Comparison of ENCODE assay signal across 1 mouse cellular context in the genomic region with DNA sequence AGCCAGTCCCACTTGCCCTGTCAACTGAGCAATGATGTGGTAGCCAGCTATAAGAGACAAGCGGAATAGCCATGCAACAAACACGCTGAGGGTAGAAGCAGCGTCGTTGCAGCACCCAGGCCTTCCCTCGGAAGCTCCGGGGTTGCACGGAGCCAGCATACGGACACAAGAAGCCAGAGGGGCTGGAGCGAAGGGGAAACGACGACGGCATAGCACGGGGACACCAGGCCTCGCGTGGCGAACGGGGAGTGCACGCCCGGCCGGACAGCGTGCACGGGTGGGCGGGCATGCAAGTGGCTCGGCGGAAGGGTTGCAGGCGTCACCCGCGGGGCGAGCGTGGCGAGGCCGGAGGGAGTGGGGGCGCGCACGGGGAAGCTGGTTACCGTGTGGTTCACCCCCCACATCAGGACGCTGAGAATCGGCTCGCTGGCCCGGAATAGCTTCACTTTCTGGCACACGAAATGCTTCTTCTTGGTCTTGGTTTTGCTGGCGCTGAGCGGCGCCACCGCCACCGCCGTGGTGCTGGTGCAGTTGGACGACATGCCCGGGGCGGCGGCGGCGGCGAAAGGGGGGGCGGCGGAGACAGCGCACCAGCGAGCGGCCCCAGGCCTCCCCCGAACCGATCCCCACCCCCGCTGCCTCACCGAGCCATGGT.
TF ChIP-seq lines count a peak whose summit lies in the region.

A gene (minus strand): TSS at position 642 of the 655 bp plus-strand sequence.

TF ChIP-seq in MEL, 35 proteins besides CTCF, POLR2A, EP300 and RAD21 (continued from another document):
- TF ChIP-seq ZMIZ1 (IDR thresholded peaks at IDR 0.05; ENCODE audit: low read depth, low read length) (no peak; the same call in 1 of the 2 replicates), POLR2AphosphoS5 (IDR thresholded peaks at IDR 0.05; ENCODE audit: borderline replicate concordance, low read depth, low read length) (no peak), NRF1 (IDR thresholded peaks at IDR 0.05; ENCODE audit: insufficient read depth, low read depth, low read length, poor library complexity, severe bottlenecking) (no peak), MYC (IDR thresholded peaks at IDR 0.05; ENCODE audit: low read depth, low read length) (peak; percentile 81; the same call in 1 of the 2 replicates), SMC3 (IDR thresholded peaks at IDR 0.05; ENCODE audit: low read depth, low read length) (no peak), MEF2A (IDR thresholded peaks at IDR 0.05; ENCODE audit: extremely low read depth, insufficient replicate concordance, low read depth, low read length, poor library complexity, severe bottlenecking) (no peak), RCOR1 (IDR thresholded peaks at IDR 0.05; ENCODE audit: low read depth, low read length) (no peak), ELF1 (IDR thresholded peaks at IDR 0.05; ENCODE audit: low read depth, low read length) (no peak), TBP (IDR thresholded peaks at IDR 0.05; ENCODE audit: low read depth, low read length) (no peak), USF2 (IDR thresholded peaks at IDR 0.05; ENCODE audit: borderline replicate concordance in 1 of 2, insufficient read depth in 1 of 2, low read depth in 1 of 2, low read length in 2 of 2) (no peak), TAL1 (IDR thresholded peaks at IDR 0.05; ENCODE audit: low read length) (no peak), MAX (IDR thresholded peaks at IDR 0.05; ENCODE audit: low read length) (peak; percentile 30; the same call in 1 of the 2 replicates), JUND (IDR thresholded peaks at IDR 0.05; ENCODE audit: low read depth, low read length) (no peak), BHLHE40 (IDR thresholded peaks at IDR 0.05; ENCODE audit: borderline replicate concordance, low read depth, low read length) (no peak), UBTF (IDR thresholded peaks at IDR 0.05; ENCODE audit: borderline replicate concordance, insufficient read depth, low read depth, low read length) (peak; percentile 89; the same call in 1 of the 2 replicates), MAFK (IDR thresholded peaks at IDR 0.05; ENCODE audit: borderline replicate concordance, low read depth, low read length) (no peak), CHD1 (IDR thresholded peaks at IDR 0.05; ENCODE audit: low read depth, low read length) (no peak; the same call in 1 of the 2 replicates)
